Mouse (Mus musculus): Measurements from ENCODE around the gene Stxbp5l.
"Not testable (repeated sequence)": the region's sequence is repeated elsewhere in the genome, so short reads cannot be mapped to it uniquely, and the experiment has no call there.

Stxbp5l gene

GRCm38 (mm10) chr16:37384821-37385344 is at the start of gene Stxbp5l:
Gene Stxbp5l, minus strand, starts transcription at chr16:37384962.
- peak; percentile 94 for DNase-seq (ENCODE audit: low spot score)

GRCm38 (mm10) chr16:37433418-37434204 is 48.8 kb upstream of the Stxbp5l start:
- DNase-seq (ENCODE audit: low spot score) = no peak

- DNase-seq (ENCODE audit: low spot score) = no peak
Observed at GRCm38 (mm10) chr16:37425434-37425833, 40.7 kb upstream of the Stxbp5l start.

- no peak for DNase-seq (ENCODE audit: low spot score)
Observed at GRCm38 (mm10) chr16:37422874-37423273, 38.1 kb upstream of the Stxbp5l start.

- DNase-seq (ENCODE audit: low spot score) = no peak
Observed at GRCm38 (mm10) chr16:37421851-37422250, 37.1 kb upstream of the Stxbp5l start.

GRCm38 (mm10) chr16:37420512-37420911 is 35.8 kb upstream of the Stxbp5l start:
- DNase-seq (ENCODE audit: low spot score) = no peak

- DNase-seq (ENCODE audit: low spot score) = no peak
Observed at GRCm38 (mm10) chr16:37405536-37405935, 20.8 kb upstream of the Stxbp5l start.

- DNase-seq (ENCODE audit: low spot score) = no peak
Observed at GRCm38 (mm10) chr16:37404922-37405321, 20.2 kb upstream of the Stxbp5l start.

GRCm38 (mm10) chr16:37389964-37390363 is 5.2 kb upstream of the Stxbp5l start:
- no peak for DNase-seq (ENCODE audit: low spot score)

- DNase-seq (ENCODE audit: low spot score) = no peak
Observed at GRCm38 (mm10) chr16:37389201-37389905, 4.6 kb upstream of the Stxbp5l start.

GRCm38 (mm10) chr16:37384369-37384768 is 393 bp downstream of the Stxbp5l start:
- DNase-seq (ENCODE audit: low spot score) = no peak

- no peak for DNase-seq (ENCODE audit: low spot score)
Observed at GRCm38 (mm10) chr16:37383426-37383825, 1.3 kb downstream of the Stxbp5l start.

- no peak for DNase-seq (ENCODE audit: low spot score)
Observed at GRCm38 (mm10) chr16:37372716-37373115, 12.0 kb downstream of the Stxbp5l start.

GRCm38 (mm10) chr16:37367426-37367825 is 17.3 kb downstream of the Stxbp5l start:
- no peak for DNase-seq (ENCODE audit: low spot score)

GRCm38 (mm10) chr16:37363958-37364357 is 20.8 kb downstream of the Stxbp5l start:
- no peak for DNase-seq (ENCODE audit: low spot score)

- no peak for DNase-seq (ENCODE audit: low spot score)
Observed at GRCm38 (mm10) chr16:37355621-37356020, 29.1 kb downstream of the Stxbp5l start.

- peak; percentile 57 for DNase-seq (ENCODE audit: low spot score)
Observed at GRCm38 (mm10) chr16:37347092-37347491, 37.7 kb downstream of the Stxbp5l start.

- no peak for DNase-seq (ENCODE audit: low spot score)
Observed at GRCm38 (mm10) chr16:37344960-37345359, 39.8 kb downstream of the Stxbp5l start.

- not testable (repeated sequence) for DNase-seq (ENCODE audit: low spot score)
Observed at GRCm38 (mm10) chr16:37341446-37341845, 43.3 kb downstream of the Stxbp5l start.

GRCm38 (mm10) chr16:37338177-37338576 is 46.6 kb downstream of the Stxbp5l start:
- DNase-seq (ENCODE audit: low spot score) = no peak

GRCm38 (mm10) chr16:37337529-37337928 is 47.2 kb downstream of the Stxbp5l start:
- DNase-seq (ENCODE audit: low spot score) = no peak

GRCm38 (mm10) chr16:37304441-37304840 is 80.3 kb downstream of the Stxbp5l start:
- no peak for DNase-seq (ENCODE audit: low spot score)

GRCm38 (mm10) chr16:37292593-37292992 is 92.2 kb downstream of the Stxbp5l start:
- DNase-seq (ENCODE audit: low spot score) = peak; percentile 61
